Mouse (Mus musculus) heart, adult 2 months (tissue): Measurements from ENCODE around the gene Sept9.

Experiments used
- CTCF ChIP-seq: fragments of 200-600 bp; IDR thresholded peaks from 2 replicates; pipeline ENCODE4 v1.8.1; 2022; ENCODE audit warnings: antibody characterized with exemption, mild to moderate bottlenecking, moderate library complexity
- POLR2A ChIP-seq: fragments of 200-500 bp; IDR thresholded peaks from 2 replicates; pipeline ENCODE4 v1.6.1; 2011; ENCODE audit warnings: mild to moderate bottlenecking, low read depth, low read length, control low read depth; ENCODE audit not compliant: insufficient read depth

DNA sequence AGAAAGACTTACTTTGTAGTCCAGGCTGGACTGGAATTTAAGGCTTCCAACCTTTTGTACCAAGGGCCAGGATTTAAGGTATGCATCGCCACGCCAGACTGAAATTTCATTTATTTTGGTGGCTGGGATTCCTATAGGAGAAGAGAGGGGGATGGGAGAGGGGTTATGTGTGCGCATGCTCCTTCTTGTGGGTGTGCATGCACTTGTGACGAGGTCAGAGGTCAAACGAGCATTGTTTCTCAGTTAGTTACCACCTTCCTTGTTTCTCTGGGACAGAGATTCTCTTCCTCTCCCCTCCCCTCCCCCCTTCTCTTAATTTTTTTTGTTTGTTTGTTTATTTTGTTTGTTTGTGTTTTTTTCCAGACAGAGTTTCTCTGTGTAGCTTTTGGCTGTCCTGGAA, 8.0 kb downstream of the Sept9 start:
- TF ChIP-seq POLR2A (no peak), CTCF (no peak)
